Comparison of ENCODE assay signal across 9 mouse cellular contexts in genomic region chr5:138992611-138993370, GRCm38 (mm10). TPM values are rescaled to one million over a fixed set of nuclear protein-coding genes. Genes with fewer than 3 reads are reported as not detected.
DNase-seq lines count a peak whose midpoint lies in the region; ATAC-seq and TF ChIP-seq lines count a peak whose summit lies in the region.
"Had no signal": no experiment of that assay in that cellular context is flagged by ENCODE, and none has a peak within 500 bp of the region (broad histone marks: within the 10 kb centered on the region; RNA-seq: fewer than 3 reads in every experiment).

No protein-coding gene starts in this region.

- WGBS in midbrain, embryonic 14.5 days = 2% methylated on average over 59 of the region's 59 CpGs
- 14% methylated on average over 59 of the region's 59 CpGs for WGBS in thymus, adult 2 months

- H3K36me3 ChIP-seq in midbrain, embryonic 14.5 days (ENCODE audit: control insufficient read depth, insufficient read depth, low read length) = peaks cover 4% of the 10 kb centered on the region; the same call in 1 of the 2 replicates
- H3K36me3 ChIP-seq in thymus, adult 2 months (ENCODE audit: control insufficient read depth, insufficient read depth, low read length) = no peaks in the 10 kb centered on the region
- H3K36me3 ChIP-seq: G1E had no signal

- intact Hi-C loops in gastrocnemius, postnatal 36 days (cut with DNase I) = loop anchor here (5.0 kb wide), 2 partner anchors 40 to 60 kb away; no protein-coding TSS in a partner anchor

- no peaks in the 10 kb centered on the region for H3K9me3 ChIP-seq in midbrain, embryonic 14.5 days (ENCODE audit: control insufficient read depth, low read length)

- H3K4me3 ChIP-seq in midbrain, embryonic 14.5 days (replicated peaks; ENCODE audit: low read depth, low read length) = peak overlapping the region; percentile 58
- no peak overlapping the region; the same call in 1 of the 2 replicates for H3K4me3 ChIP-seq in thymus, adult 2 months (ENCODE audit: control insufficient read depth, insufficient read depth, low read length)

- no peak overlapping the region for H3K27ac ChIP-seq in midbrain, embryonic 14.5 days (replicated peaks; ENCODE audit: low read depth, low read length)
- H3K27ac ChIP-seq in thymus, adult 2 months (ENCODE audit: control insufficient read depth, insufficient read depth, low read length) = no peak overlapping the region

- TF ChIP-seq CTCF in thymus, adult 2 months (IDR thresholded peaks at IDR 0.05; ENCODE audit: borderline replicate concordance, control insufficient read depth, extremely low read depth, insufficient read depth, low read length, poor library complexity) = no peak

- peaks cover 56% of the 10 kb centered on the region for H3K27me3 ChIP-seq in midbrain, embryonic 14.5 days (ENCODE audit: control insufficient read depth, insufficient read depth, low read length)
- peaks cover 24% of the 10 kb centered on the region for H3K27me3 ChIP-seq in thymus, adult 2 months (ENCODE audit: control insufficient read depth, insufficient read depth, low read length)

- peak; percentile 48 for DNase-seq in gastrocnemius, adult 18-20 months (ENCODE audit: low spot score)
- DNase-seq in gastrocnemius, postnatal 4 days (ENCODE audit: low spot score in 2 of 2) = no peak
- DNase-seq in adrenal gland, postnatal 36 days = peak; percentile 76 to 79
- DNase-seq in gastrocnemius, postnatal 36 days = peak; percentile 50 to 52
- peak; percentile 62 for DNase-seq in kidney, postnatal 10 days
- peak; percentile 48 for DNase-seq in midbrain, embryonic 14.5 days
- no peak for DNase-seq in layer of hippocampus, postnatal 10 days (ENCODE audit: low spot score in 2 of 2)
- DNase-seq in thymus, adult 2 months = no peak

- H3K4me2 ChIP-seq in midbrain, embryonic 14.5 days (ENCODE audit: low read length) = peak overlapping the region; percentile 94

- H3K9ac ChIP-seq in midbrain, embryonic 14.5 days (replicated peaks; ENCODE audit: low read length) = peak overlapping the region; percentile 75; the same call in 1 of the 2 replicates

- TF ChIP-seq POLR2A in thymus, adult 2 months (IDR thresholded peaks at IDR 0.05; ENCODE audit: control insufficient read depth, extremely low read depth, insufficient read depth, low read length, poor library complexity) = no peak

- no peak for ATAC-seq in midbrain, embryonic 14.5 days (ENCODE audit: low FRiP score, low TSS enrichment)

- peaks cover 37% of the 10 kb centered on the region for H3K4me1 ChIP-seq in midbrain, embryonic 14.5 days (ENCODE audit: control insufficient read depth, insufficient read depth, low read length)
- H3K4me1 ChIP-seq in thymus, adult 2 months (replicated peaks; ENCODE audit: control insufficient read depth, insufficient read depth, low read length) = 0 out of 2 replicates have a peak, but pooled peaks cover 4% of the 10 kb centered on the region

RNA-seq across cellular contexts. Expression of gene Pdgfa, which starts 4.4 kb away (rescaled TPM):
- total RNA-seq in gastrocnemius, adult 18-20 months (2021) = 10 to 100 TPM; 18.8 to 22.9 TPM
- 10 to 100 TPM; 39.3 to 39.7 TPM for total RNA-seq in gastrocnemius, postnatal 4 days (2021)
- 10 to 100 TPM; 31.1 to 34.3 TPM for total RNA-seq in adrenal gland, postnatal 36 days (2021)
- 10 to 100 TPM; 21.9 to 22.1 TPM for total RNA-seq in gastrocnemius, postnatal 36 days (2021)
- 16.2 and 24.6 TPM in 2 replicates for polyA plus RNA-seq in midbrain, embryonic 14.5 days (2014; fragmentation: Nextera tagmentation; extraction: Ambion mirVana)
- total RNA-seq in layer of hippocampus, postnatal 10 days (2021) = 10 to 100 TPM; 49.2 to 58.5 TPM
- polyA plus RNA-seq in thymus, adult 2 months (2012; rRNA removed) = 10.7 and 12.6 TPM in 2 replicates
- total RNA-seq: G1E had no signal
- polyA plus RNA-seq: G1E had no signal

Comparison
In these comparisons a context has a peak if more than half of its experiments do, and no peak if none do; other contexts are left out.
1. DNase-seq: peak in gastrocnemius, adult 18-20 months (single experiment), adrenal gland, postnatal 36 days (2 of 2), gastrocnemius, postnatal 36 days (2 of 2), kidney, postnatal 10 days (single experiment) and midbrain, embryonic 14.5 days (single experiment); none in gastrocnemius, postnatal 4 days (0 of 2), layer of hippocampus, postnatal 10 days (0 of 2) and thymus, adult 2 months (single experiment).